Mouse (Mus musculus): ENCODE measurements at regions not wholly inside any gene's neighbourhood (a gene's known extent, or its start where the extent isn't known, plus 50 kb on each side); places are given as distances from the start of the nearest gene placed in this dataset.

DNA sequence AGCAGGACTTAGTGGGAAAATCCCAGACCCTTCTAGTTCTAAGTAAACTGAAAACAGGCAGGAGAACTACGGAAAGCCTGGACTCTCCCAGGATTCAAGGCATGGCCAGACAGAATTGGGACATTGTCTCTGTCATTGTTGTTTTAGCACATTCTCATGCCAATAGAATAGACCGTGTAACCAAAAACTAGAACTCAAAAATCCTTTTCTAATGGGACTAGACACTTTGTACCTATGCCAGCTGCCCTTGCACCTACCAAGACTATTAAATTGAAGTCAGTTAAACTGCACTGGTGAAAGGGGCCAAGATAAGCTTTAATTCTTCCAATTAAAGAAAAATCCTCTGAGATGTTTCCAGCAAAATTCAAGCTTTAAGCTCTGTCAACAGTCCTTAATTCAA lies 189.8 kb downstream of the Pfkfb3 start:
- H3K36me3 ChIP-seq (ENCODE audit: control insufficient read depth in 1 of 2, insufficient read depth in 2 of 2, low read length in 2 of 2): peaks cover 0 to 11% of the 10 kb centered on the region in 2 experiments; a peak in 2 of 4 replicates
- no peaks in the 10 kb centered on the region for H3K27me3 ChIP-seq (ENCODE audit: control insufficient read depth in 1 of 2, insufficient read depth in 2 of 2, low read length in 2 of 2)
- no peak overlapping the region for H3K4me3 ChIP-seq (ENCODE audit: control insufficient read depth in 1 of 2, insufficient read depth in 1 of 2, low read depth in 2 of 2, low read length in 2 of 2)
- no peaks in the 10 kb centered on the region for H3K79me2 ChIP-seq (ENCODE audit: control insufficient read depth, insufficient read depth, low read length, poor library complexity)
- H3K27ac ChIP-seq (ENCODE audit: control insufficient read depth, low read depth, low read length): no peak overlapping the region
- H3K9me3 ChIP-seq (replicated peaks; ENCODE audit: insufficient read depth, low read length): no peaks in the 10 kb centered on the region
- H3K4me1 ChIP-seq (ENCODE audit: control insufficient read depth in 1 of 2, insufficient read depth in 2 of 2, low read length in 2 of 2): peaks cover 10% of the 10 kb centered on the region in 2 experiments
- no peak for TF ChIP-seq MAX (IDR thresholded peaks at IDR 0.05; ENCODE audit: low read length)
- no peak for TF ChIP-seq MYB (IDR thresholded peaks at IDR 0.05; ENCODE audit: low read depth, low read length)
- TF ChIP-seq RCOR1 (IDR thresholded peaks at IDR 0.05; ENCODE audit: low read depth, low read length): no peak
- TF ChIP-seq NELFE (IDR thresholded peaks at IDR 0.05; ENCODE audit: low read depth, low read length): no peak
- no peak for TF ChIP-seq CHD2 (IDR thresholded peaks at IDR 0.05; ENCODE audit: low read length)
- no peak for TF ChIP-seq MAFK (IDR thresholded peaks at IDR 0.05; ENCODE audit: borderline replicate concordance, low read depth, low read length)
- TF ChIP-seq EP300 (IDR thresholded peaks at IDR 0.05; ENCODE audit: low read depth in 1 of 2, low read length in 2 of 2): no peak
- TF ChIP-seq SIN3A (IDR thresholded peaks at IDR 0.05; ENCODE audit: low read length): no peak
- no peak for TF ChIP-seq ZC3H11A (IDR thresholded peaks at IDR 0.05; ENCODE audit: low read depth, low read length)
- no peak for TF ChIP-seq ZNF384 (IDR thresholded peaks at IDR 0.05; ENCODE audit: low read depth, low read length)
- no peak for TF ChIP-seq CHD1 (IDR thresholded peaks at IDR 0.05; ENCODE audit: low read depth, low read length)
- TF ChIP-seq RAD21 (IDR thresholded peaks at IDR 0.05; ENCODE audit: low read depth, low read length): no peak
- no peak for TF ChIP-seq JUND (IDR thresholded peaks at IDR 0.05; ENCODE audit: low read depth, low read length)
- TF ChIP-seq TAL1 (IDR thresholded peaks at IDR 0.05; ENCODE audit: low read length): no peak
- TF ChIP-seq TBP (IDR thresholded peaks at IDR 0.05; ENCODE audit: low read depth, low read length): no peak
- TF ChIP-seq HCFC1 (IDR thresholded peaks at IDR 0.05; ENCODE audit: low read depth, low read length): no peak
- no peak for TF ChIP-seq GABPA (IDR thresholded peaks at IDR 0.05; ENCODE audit: low read depth, low read length)
- no peak for TF ChIP-seq NRF1 (IDR thresholded peaks at IDR 0.05; ENCODE audit: insufficient read depth, low read depth, low read length, poor library complexity, severe bottlenecking)
- no peak for DNase-seq (ENCODE audit: low read depth, low spot score)
- no peak overlapping the region for H3K9ac ChIP-seq (ENCODE audit: control insufficient read depth, low read depth, low read length, poor library complexity, severe bottlenecking)

DNA sequence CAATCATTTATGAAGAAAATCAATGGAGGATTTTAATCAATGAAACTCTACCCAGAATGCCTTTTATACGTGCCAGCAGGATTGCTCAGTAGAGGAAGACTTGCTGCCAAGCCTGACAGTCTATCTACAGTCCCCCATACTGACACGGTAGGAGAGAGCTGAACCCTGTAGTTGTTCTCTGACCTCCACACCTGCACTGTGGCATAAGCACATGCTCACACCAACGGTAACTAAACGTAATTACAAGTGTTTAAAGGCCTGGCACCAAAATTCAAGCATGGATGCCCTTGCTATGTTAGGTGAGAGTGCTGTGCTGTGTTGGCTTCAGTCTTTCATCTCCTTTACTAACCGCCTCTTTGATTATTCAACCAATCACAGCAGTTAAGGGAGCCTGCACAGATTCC lies 190.8 kb downstream of the Pfkfb3 start:
- TF ChIP-seq MYC (IDR thresholded peaks at IDR 0.05; ENCODE audit: low read depth, low read length) (no peak), MAFK (IDR thresholded peaks at IDR 0.05; ENCODE audit: borderline replicate concordance, low read depth, low read length) (no peak), ZMIZ1 (IDR thresholded peaks at IDR 0.05; ENCODE audit: low read depth, low read length) (no peak), MAX (IDR thresholded peaks at IDR 0.05; ENCODE audit: low read length) (no peak), CHD1 (IDR thresholded peaks at IDR 0.05; ENCODE audit: low read depth, low read length) (no peak), BHLHE40 (IDR thresholded peaks at IDR 0.05; ENCODE audit: borderline replicate concordance, low read depth, low read length) (no peak), TCF12 (IDR thresholded peaks at IDR 0.05; ENCODE audit: low read depth, low read length) (no peak), E2F4 (IDR thresholded peaks at IDR 0.05; ENCODE audit: borderline replicate concordance, low read depth, low read length) (no peak), ZC3H11A (IDR thresholded peaks at IDR 0.05; ENCODE audit: low read depth, low read length) (no peak), NELFE (IDR thresholded peaks at IDR 0.05; ENCODE audit: low read depth, low read length) (no peak), ZKSCAN1 (IDR thresholded peaks at IDR 0.05; ENCODE audit: low read depth, low read length) (no peak), SIN3A (IDR thresholded peaks at IDR 0.05; ENCODE audit: low read length) (no peak), CHD2 (IDR thresholded peaks at IDR 0.05; ENCODE audit: low read length) (no peak), MEF2A (IDR thresholded peaks at IDR 0.05; ENCODE audit: extremely low read depth, insufficient replicate concordance, low read depth, low read length, poor library complexity, severe bottlenecking) (no peak), SMC3 (IDR thresholded peaks at IDR 0.05; ENCODE audit: low read depth, low read length) (no peak), POLR2AphosphoS5 (IDR thresholded peaks at IDR 0.05; ENCODE audit: borderline replicate concordance, low read depth, low read length) (no peak), MXI1 (IDR thresholded peaks at IDR 0.05; ENCODE audit: low read depth, low read length) (no peak), UBTF (IDR thresholded peaks at IDR 0.05; ENCODE audit: borderline replicate concordance, insufficient read depth, low read depth, low read length) (no peak), MYB (IDR thresholded peaks at IDR 0.05; ENCODE audit: low read depth, low read length) (no peak), USF2 (IDR thresholded peaks at IDR 0.05; ENCODE audit: borderline replicate concordance in 1 of 2, insufficient read depth in 1 of 2, low read depth in 1 of 2, low read length in 2 of 2) (no peak)
- Histone ChIP-seq H3K79me2 (ENCODE audit: control insufficient read depth, insufficient read depth, low read length, poor library complexity) (no peaks in the 10 kb centered on the region), H3K4me3 (ENCODE audit: control insufficient read depth in 1 of 2, insufficient read depth in 1 of 2, low read depth in 2 of 2, low read length in 2 of 2) (no peak overlapping the region), H3K4me1 (ENCODE audit: control insufficient read depth in 1 of 2, insufficient read depth in 2 of 2, low read length in 2 of 2) (peaks cover 10% of the 10 kb centered on the region in 2 experiments), H3K36me3 (ENCODE audit: control insufficient read depth in 1 of 2, insufficient read depth in 2 of 2, low read length in 2 of 2) (peaks cover 0 to 11% of the 10 kb centered on the region in 2 experiments; a peak in 2 of 4 replicates), H3K27me3 (ENCODE audit: control insufficient read depth in 1 of 2, insufficient read depth in 2 of 2, low read length in 2 of 2) (no peaks in the 10 kb centered on the region), H3K9me3 (replicated peaks; ENCODE audit: insufficient read depth, low read length) (no peaks in the 10 kb centered on the region), H3K27ac (ENCODE audit: control insufficient read depth, low read depth, low read length) (no peak overlapping the region), H3K9ac (ENCODE audit: control insufficient read depth, low read depth, low read length, poor library complexity, severe bottlenecking) (no peak overlapping the region)
- no peak for DNase-seq (ENCODE audit: low read depth, low spot score)
